Mouse (Mus musculus) midbrain, embryonic 12.5 days (tissue): ENCODE measurements around the gene Cma2. TPM values are rescaled to one million over a fixed set of nuclear protein-coding genes. Genes with fewer than 3 reads are reported as not detected.
"Not testable (repeated sequence)": the region's sequence is repeated elsewhere in the genome, so short reads cannot be mapped to it uniquely, and the experiment has no call there.

ENCODE experiments used
- ATAC-seq: fragments of 200-750 bp; cut with Nextera tagmentation; 2 replicates; pipeline ENCODE4 v1.8.0; 2017; ENCODE audit warnings: low read depth, moderate TSS enrichment, moderate library complexity; ENCODE audit not compliant: low FRiP score
- H3K27ac ChIP-seq: fragments of 300-500 bp; sonication (generic); replicated peaks from 2 replicates; pipeline ENCODE4 v1.5.1; 2016; ENCODE audit warnings: mild to moderate bottlenecking
- H3K27me3 ChIP-seq: fragments of 300-500 bp; sonication (generic); 2 replicates; pipeline ENCODE4 v1.6.1; 2016; ENCODE audit warnings: mild to moderate bottlenecking
- H3K36me3 ChIP-seq: fragments of 300-500 bp; sonication (generic); 2 replicates; pipeline ENCODE4 v1.6.1; 2016
- H3K4me1 ChIP-seq: fragments of 300-500 bp; sonication (generic); 2 replicates; pipeline ENCODE4 v1.6.1; 2016
- H3K4me2 ChIP-seq: fragments of 300-500 bp; sonication (generic); replicated peaks from 2 replicates; pipeline ENCODE4 v1.6.1; 2016; ENCODE audit warnings: mild to moderate bottlenecking, moderate library complexity
- H3K4me3 ChIP-seq: fragments of 300-500 bp; sonication (generic); 2 replicates; pipeline ENCODE4 v1.5.1; 2016; ENCODE audit warnings: mild to moderate bottlenecking
- H3K9ac ChIP-seq: fragments of 300-500 bp; sonication (generic); replicated peaks from 2 replicates; pipeline ENCODE4 v1.6.1; 2016; ENCODE audit warnings: mild to moderate bottlenecking, moderate library complexity
- H3K9me3 ChIP-seq: fragments of 300-500 bp; sonication (generic); 2 replicates; pipeline ENCODE4 v1.6.1; 2016; ENCODE audit warnings: mild to moderate bottlenecking
- WGBS: fragments of 180-500 bp; shearing (Covaris S2); methylation state at CpG from one replicate; pipeline ENCODE4 v1.1.7; 2016; 5-methylcytosine and 5-hydroxymethylcytosine counted together
- polyA plus RNA-seq: library from polyadenylated mRNA; unstranded; fragments of >200 nt; fragmentation: Nextera tagmentation; extraction: Ambion mirVana; gene quantifications from 2 replicates; pipeline ENCODE4 v1.2.1, GENCODE M21; 2016

The Cma2 gene
- polyA plus RNA-seq, 1 experiment from 2014 or later, result not detected

DNA sequence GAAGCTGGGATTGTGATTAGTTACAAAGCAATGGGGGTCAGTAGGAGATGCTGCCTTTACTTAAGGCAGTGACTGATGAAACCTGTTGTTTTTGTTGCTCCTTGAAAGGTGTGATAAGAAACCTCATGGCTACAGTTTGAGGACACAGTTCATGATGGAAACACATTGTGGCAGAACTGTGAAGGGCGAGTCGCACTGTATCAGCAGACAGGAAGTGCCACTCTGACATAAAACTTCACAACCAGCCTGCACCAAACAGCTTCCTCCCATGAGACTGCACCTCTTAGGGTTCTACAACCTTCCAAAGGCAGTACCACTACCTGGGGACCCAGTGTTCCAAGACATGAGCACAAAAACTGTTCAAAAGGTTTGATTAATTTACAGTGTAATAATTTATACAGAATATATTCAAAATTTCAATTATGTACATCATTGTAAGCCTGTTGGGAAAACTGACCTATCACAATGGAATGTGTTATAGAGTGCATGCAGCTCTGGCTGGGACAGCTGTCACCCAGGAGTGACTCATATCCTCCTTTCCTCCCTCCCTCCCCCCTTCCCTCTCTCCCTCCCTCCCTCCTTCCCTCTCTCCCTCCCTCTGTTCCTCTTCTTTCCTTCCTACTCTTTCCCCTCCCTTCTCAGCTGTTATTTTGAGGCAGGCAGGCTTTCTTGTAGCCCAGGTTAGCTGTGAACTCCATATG is 4.4 kb upstream of the Cma2 start:
- 84% methylated on average over 2 of the region's 2 CpGs for WGBS
- ATAC-seq, result no peak
- Histone ChIP-seq H3K4me2 (no peak overlapping the region), H3K27me3 (no peaks in the 10 kb centered on the region), H3K36me3 (no peaks in the 10 kb centered on the region), H3K9ac (no peak overlapping the region), H3K4me3 (no peak overlapping the region), H3K9me3 (no peaks in the 10 kb centered on the region), H3K27ac (no peak overlapping the region), H3K4me1 (no peaks in the 10 kb centered on the region)

- WGBS, result 0% methylated on average over 1 of the region's 1 CpGs
- Histone ChIP-seq H3K4me1 (peaks cover 9% of the 10 kb centered on the region; the same call in 1 of the 2 replicates), H3K27ac (peak overlapping the region; percentile 35; the same call in 1 of the 2 replicates), H3K9me3 (no peaks in the 10 kb centered on the region), H3K9ac (no peak overlapping the region), H3K4me3 (no peak overlapping the region), H3K4me2 (no peak overlapping the region), H3K36me3 (no peaks in the 10 kb centered on the region), H3K27me3 (no peaks in the 10 kb centered on the region)
- no peak for ATAC-seq
Observed at GRCm38 (mm10) chr14:55963263-55963662, 12.5 kb downstream of the Cma2 start.

- not testable (repeated sequence) for H3K27me3 ChIP-seq, H3K36me3 ChIP-seq, H3K4me3 ChIP-seq, H3K9ac ChIP-seq, ATAC-seq, H3K9me3 ChIP-seq, H3K4me2 ChIP-seq, H3K27ac ChIP-seq, H3K4me1 ChIP-seq
- 36% methylated on average over 2 of the region's 2 CpGs for WGBS
Observed at GRCm38 (mm10) chr14:55963900-55964299, 13.1 kb downstream of the Cma2 start.

- H3K9me3 ChIP-seq, H3K36me3 ChIP-seq, H3K27ac ChIP-seq, H3K4me1 ChIP-seq, H3K27me3 ChIP-seq, H3K4me3 ChIP-seq, ATAC-seq, H3K9ac ChIP-seq, H3K4me2 ChIP-seq: not testable (repeated sequence)
- WGBS, result 84% methylated on average over 2 of the region's 3 CpGs
Observed at GRCm38 (mm10) chr14:55987464-55987863, 36.7 kb downstream of the Cma2 start.

GRCm38 (mm10) chr14:56013147-56013546 is 62.4 kb downstream of the Cma2 start:
- Histone ChIP-seq H3K9me3 (no peaks in the 10 kb centered on the region), H3K4me1 (no peaks in the 10 kb centered on the region), H3K27ac (no peak overlapping the region), H3K36me3 (no peaks in the 10 kb centered on the region), H3K4me3 (no peak overlapping the region), H3K4me2 (no peak overlapping the region), H3K27me3 (no peaks in the 10 kb centered on the region), H3K9ac (no peak overlapping the region)
- no peak for ATAC-seq
- WGBS, result 71% methylated on average over 3 of the region's 3 CpGs

- WGBS, result 91% methylated on average over 2 of the region's 2 CpGs
- H3K4me1 ChIP-seq, result no peaks in the 10 kb centered on the region
Observed at GRCm38 (mm10) chr14:56013924-56014323, 63.1 kb downstream of the Cma2 start.

GRCm38 (mm10) chr14:56017671-56018070 is 66.9 kb downstream of the Cma2 start, which contains the start of gene Mcpt1:
Gene Mcpt1, plus strand, starts transcription at chr14:56017971.
- not testable (repeated sequence) for H3K9me3 ChIP-seq, H3K27ac ChIP-seq, H3K27me3 ChIP-seq, H3K9ac ChIP-seq, H3K4me2 ChIP-seq, H3K36me3 ChIP-seq, H3K4me1 ChIP-seq, H3K4me3 ChIP-seq, ATAC-seq
- WGBS, result 88% methylated on average over 3 of the region's 3 CpGs

More at GRCm38 (mm10) chr14:56013924-56014323, 63.1 kb downstream of the Cma2 start:
- Histone ChIP-seq H3K9ac (no peak overlapping the region), H3K4me3 (no peak overlapping the region), H3K27ac (no peak overlapping the region), H3K27me3 (no peaks in the 10 kb centered on the region), H3K4me2 (no peak overlapping the region), H3K36me3 (no peaks in the 10 kb centered on the region), H3K9me3 (no peaks in the 10 kb centered on the region)
- no peak for ATAC-seq

DNA sequence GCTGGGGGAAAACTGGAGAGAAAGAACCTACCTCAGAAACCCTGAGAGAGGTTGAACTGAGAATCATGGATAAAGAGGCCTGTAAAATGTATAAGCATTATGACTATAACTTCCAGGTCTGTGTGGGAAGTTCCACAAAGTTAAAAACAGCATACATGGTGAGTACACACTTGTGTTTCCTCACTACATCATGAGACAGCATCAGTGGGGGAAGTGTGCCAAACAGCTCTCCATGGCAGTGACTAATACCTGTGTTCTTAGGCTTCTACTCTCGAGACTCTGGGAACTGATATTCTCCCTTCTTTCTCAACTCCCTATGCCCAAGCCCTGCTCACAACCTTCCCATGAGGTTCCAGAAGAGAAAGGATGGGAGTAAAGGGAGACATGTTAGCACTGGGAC is 68.7 kb downstream of the Cma2 start:
- Histone ChIP-seq H3K27me3 (no peaks in the 10 kb centered on the region), H3K36me3 (no peaks in the 10 kb centered on the region), H3K9me3 (no peaks in the 10 kb centered on the region), H3K4me2 (no peak overlapping the region), H3K9ac (no peak overlapping the region), H3K4me1 (no peaks in the 10 kb centered on the region), H3K27ac (no peak overlapping the region), H3K4me3 (no peak overlapping the region)
- ATAC-seq, result no peak
- 76% methylated on average over 1 of the region's 1 CpGs for WGBS

GRCm38 (mm10) chr14:56021305-56021704 is 70.5 kb downstream of the Cma2 start:
- not testable (repeated sequence) for ATAC-seq, H3K4me1 ChIP-seq, H3K4me2 ChIP-seq, H3K36me3 ChIP-seq, H3K27me3 ChIP-seq, H3K27ac ChIP-seq, H3K4me3 ChIP-seq, H3K9ac ChIP-seq, H3K9me3 ChIP-seq
- WGBS, result 86% methylated on average over 4 of the region's 4 CpGs

Other genes starting within 250 kb of the Cma2 start
- gene Tgm1, start 237.1 kb upstream of the Cma2 start, polyA plus RNA-seq, result 0.56 and 0.59 TPM in 2 replicates
- 34.7 and 35.3 TPM in 2 replicates for gene Rabggta, start 228.7 kb upstream of the Cma2 start, polyA plus RNA-seq
- gene Dhrs1, start 205.3 kb upstream of the Cma2 start, polyA plus RNA-seq, result 64.8 and 65.9 TPM in 2 replicates
- 44.1 and 45.9 TPM in 2 replicates for gene Nop9, start 205.3 kb upstream of the Cma2 start, polyA plus RNA-seq
- gene Cideb, start 192.5 kb upstream of the Cma2 start, polyA plus RNA-seq, result not detected in 2 replicates
- 0.24 and 0.41 TPM in 2 replicates for gene Ltb4r2, start 189.6 kb upstream of the Cma2 start, polyA plus RNA-seq
- gene Ltb4r1, start 185.0 kb upstream of the Cma2 start, polyA plus RNA-seq, result 0.13 TPM in 1 of 2 replicates, not detected in the other
- 6.6 and 7.9 TPM in 2 replicates for gene Adcy4, start 166.9 kb upstream of the Cma2 start, polyA plus RNA-seq
- 5.3 and 8.3 TPM in 2 replicates for gene Ripk3, start 162.1 kb upstream of the Cma2 start, polyA plus RNA-seq
- 20.2 and 24.0 TPM in 2 replicates for gene Nfatc4, start 127.8 kb upstream of the Cma2 start, polyA plus RNA-seq
- gene Nynrin, start 97.0 kb upstream of the Cma2 start, polyA plus RNA-seq, result 27.6 and 28.0 TPM in 2 replicates
- 0.12 and 0.15 TPM in 2 replicates for gene Cbln3, start 66.6 kb upstream of the Cma2 start, polyA plus RNA-seq
- 21.5 and 22.4 TPM in 2 replicates for gene Khnyn, start 66.0 kb upstream of the Cma2 start, polyA plus RNA-seq
- 41.3 and 44.6 TPM in 2 replicates for gene Sdr39u1, start 50.7 kb upstream of the Cma2 start, polyA plus RNA-seq
- not detected in 2 replicates for gene Cma1, start 6.3 kb upstream of the Cma2 start, polyA plus RNA-seq
- gene Mcpt1, start 67.0 kb downstream of the Cma2 start, polyA plus RNA-seq, result not detected in 2 replicates
- not detected in 2 replicates for gene Mcpt9, start 79.5 kb downstream of the Cma2 start, polyA plus RNA-seq
- not detected in 2 replicates for gene Mcpt2, start 91.1 kb downstream of the Cma2 start, polyA plus RNA-seq
- gene Mcpt4, start 111.3 kb downstream of the Cma2 start, polyA plus RNA-seq, result not detected in 2 replicates
- gene Mcpt8, start 134.3 kb downstream of the Cma2 start, polyA plus RNA-seq, result not detected in 2 replicates
- not detected in 2 replicates for gene Ctsg, start 151.6 kb downstream of the Cma2 start, polyA plus RNA-seq
- not detected in 2 replicates for gene Gzme, start 169.6 kb downstream of the Cma2 start, polyA plus RNA-seq
- not detected in 2 replicates for gene Gzmd, start 181.6 kb downstream of the Cma2 start, polyA plus RNA-seq
- gene Gzmg, start 208.6 kb downstream of the Cma2 start, polyA plus RNA-seq, result not detected in 2 replicates
- gene Gzmn, start 223.6 kb downstream of the Cma2 start, polyA plus RNA-seq, result not detected in 2 replicates